Mouse (Mus musculus) kidney, adult 2 months (tissue): ENCODE measurements around the gene Plb1. TPM values are rescaled to one million over a fixed set of nuclear protein-coding genes. Genes with fewer than 3 reads are reported as not detected.

ENCODE experiments used
- DNase-seq: peaks from one replicate; pipeline ENCODE4 v3.0.0; 2021
- H3K27ac ChIP-seq: fragments of 200-500 bp; 2 replicates; pipeline ENCODE4 v1.5.1; 2012; ENCODE audit warnings: low read depth, low read length, control low read depth, inconsistent platforms; ENCODE audit not compliant: insufficient read depth
- H3K27me3 ChIP-seq: fragments of 200-500 bp; replicated peaks from 2 replicates; pipeline ENCODE4 v1.6.1; 2012; ENCODE audit warnings: mild to moderate bottlenecking, moderate library complexity, low read length, inconsistent platforms; ENCODE audit not compliant: control insufficient read depth, insufficient read depth
- H3K36me3 ChIP-seq: fragments of 200-500 bp; 2 replicates; pipeline ENCODE4 v1.6.1; 2012; ENCODE audit warnings: mild to moderate bottlenecking, moderate library complexity, low read length, inconsistent platforms; ENCODE audit not compliant: control insufficient read depth, insufficient read depth
- H3K4me1 ChIP-seq: fragments of 200-500 bp; 2 replicates; pipeline ENCODE4 v1.6.1; 2011; ENCODE audit warnings: low read length; ENCODE audit not compliant: control insufficient read depth, insufficient read depth
- H3K4me3 ChIP-seq: fragments of 200-500 bp; 2 replicates; pipeline ENCODE4 v1.5.1; 2011; ENCODE audit warnings: mild to moderate bottlenecking, low read depth, low read length, control low read depth; ENCODE audit not compliant: insufficient read depth
- CTCF ChIP-seq: fragments of 200-500 bp; conservative IDR thresholded peaks from 2 replicates; pipeline ENCODE4 v1.5.1; 2011; ENCODE audit warnings: low read depth, mild to moderate bottlenecking, control low read depth, low read length, moderate library complexity, mixed read lengths; ENCODE audit not compliant: insufficient read depth, insufficient read length
- POLR2A ChIP-seq: fragments of 200-500 bp; IDR thresholded peaks from one replicate; pipeline ENCODE4 v1.6.1; 2011; ENCODE audit warnings: low read depth, low read length, control low read depth
- WGBS: fragments of 180-500 bp; shearing (Covaris S2); methylation state at CpG from one replicate; pipeline ENCODE4 v1.1.7; 2018; 5-methylcytosine and 5-hydroxymethylcytosine counted together
- polyA plus RNA-seq: library from polyadenylated mRNA; depleted of rRNA; stranded (reverse); fragments of >200 nt; gene quantifications from 2 replicates; pipeline ENCODE4 v1.2.3, GENCODE M21; 2012

Gene Plb1
- polyA plus RNA-seq, 1 experiment = 0.02 TPM

DNA sequence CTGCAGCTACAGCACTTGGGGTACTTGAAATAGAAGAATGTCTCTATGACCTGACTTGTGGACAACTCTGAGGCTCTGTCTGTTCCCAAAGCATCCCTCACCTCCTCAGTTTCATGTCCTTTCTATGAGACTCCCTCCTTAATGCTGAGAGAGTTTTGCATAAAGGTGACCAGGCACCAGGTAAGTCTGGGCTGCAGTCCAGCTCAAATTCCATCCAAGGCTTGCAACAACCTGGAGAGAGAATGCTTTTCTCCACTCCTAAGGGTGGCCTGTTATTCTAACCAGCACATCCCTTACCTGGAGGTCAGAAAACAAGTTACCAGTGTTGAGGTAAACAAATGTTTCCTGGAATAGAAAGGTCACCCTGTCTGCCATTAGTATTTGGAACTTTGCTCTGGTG is 159.8 kb downstream of the Plb1 start:
- H3K27me3 ChIP-seq = no peaks in the 10 kb centered on the region
- DNase-seq = peak; percentile 66
- TF ChIP-seq CTCF = no peak
- TF ChIP-seq POLR2A = no peak
- no peaks in the 10 kb centered on the region for H3K36me3 ChIP-seq
- no peaks in the 10 kb centered on the region for H3K4me1 ChIP-seq
- peak overlapping the region; percentile 61; the same call in 1 of the 2 replicates for H3K27ac ChIP-seq
- H3K4me3 ChIP-seq = no peak overlapping the region

DNA sequence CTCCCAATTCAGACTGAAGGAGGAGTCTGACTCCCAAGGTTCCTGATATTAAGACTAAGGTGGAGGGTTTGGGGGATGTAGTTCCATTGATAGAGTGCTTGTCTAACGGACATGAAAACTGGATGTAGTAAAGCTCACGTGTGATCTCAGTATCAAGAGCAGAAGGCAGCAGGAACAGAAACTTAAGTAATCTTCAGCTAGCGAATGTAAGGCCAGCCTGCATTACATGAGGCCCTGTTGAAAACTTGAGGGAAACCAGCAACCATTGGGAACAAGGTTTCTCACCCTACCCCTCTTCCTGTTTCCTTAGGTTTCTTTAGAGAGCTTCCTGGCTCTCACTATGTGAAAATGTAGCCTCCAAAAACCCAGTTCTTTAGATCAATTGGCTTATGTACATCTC is 162.1 kb downstream of the Plb1 start:
- WGBS = 97% methylated on average over 3 of the region's 3 CpGs
- DNase-seq = no peak
- no peak overlapping the region for H3K4me3 ChIP-seq
- H3K36me3 ChIP-seq = no peaks in the 10 kb centered on the region
- no peak for TF ChIP-seq POLR2A
- no peak for TF ChIP-seq CTCF
- no peaks in the 10 kb centered on the region for H3K27me3 ChIP-seq
- no peak overlapping the region for H3K27ac ChIP-seq
- no peaks in the 10 kb centered on the region for H3K4me1 ChIP-seq

DNA sequence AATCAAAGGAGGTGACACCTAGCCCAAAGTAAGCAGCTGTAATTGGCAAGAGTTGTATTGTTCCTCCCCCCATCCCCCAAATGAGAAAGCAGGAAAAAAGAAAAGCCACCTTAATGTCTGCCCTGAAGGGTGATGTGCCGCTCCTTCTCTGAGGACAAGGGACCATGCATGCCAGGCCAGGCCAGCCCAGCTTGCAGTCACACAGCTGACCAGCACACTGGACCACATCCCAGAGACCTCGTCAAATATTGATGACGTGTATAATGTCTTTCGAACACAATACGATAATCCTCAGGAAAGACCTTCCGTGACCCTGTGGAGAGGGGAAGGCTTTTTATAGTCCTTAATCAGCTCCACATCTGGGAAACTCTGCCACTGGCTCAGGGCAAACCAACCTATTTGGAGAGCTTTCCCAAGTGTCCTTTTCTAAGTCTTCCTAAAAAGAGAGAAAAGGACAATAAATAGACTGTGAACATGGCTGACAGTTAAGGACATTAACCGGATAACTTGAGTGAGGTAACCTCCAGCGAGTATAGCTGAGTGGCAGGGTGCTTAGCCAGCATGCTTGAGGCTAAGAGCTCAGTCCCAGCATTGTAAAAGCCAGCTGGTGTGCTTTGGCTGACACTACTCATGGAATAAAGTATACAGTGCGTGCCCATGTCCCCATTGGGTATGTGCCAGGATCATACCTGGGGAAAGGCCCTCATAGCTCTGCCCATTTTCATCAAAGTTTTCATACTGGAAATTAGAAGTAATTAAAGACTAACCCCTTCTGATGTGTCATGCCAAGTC is 162.8 kb downstream of the Plb1 start:
- peak; percentile 23 for DNase-seq
- Histone ChIP-seq H3K4me3 (no peak overlapping the region), H3K27ac (no peak overlapping the region), H3K36me3 (no peaks in the 10 kb centered on the region), H3K27me3 (no peaks in the 10 kb centered on the region), H3K4me1 (no peaks in the 10 kb centered on the region)
- no peak for TF ChIP-seq CTCF
- 60% methylated on average over 9 of the region's 9 CpGs for WGBS

DNA sequence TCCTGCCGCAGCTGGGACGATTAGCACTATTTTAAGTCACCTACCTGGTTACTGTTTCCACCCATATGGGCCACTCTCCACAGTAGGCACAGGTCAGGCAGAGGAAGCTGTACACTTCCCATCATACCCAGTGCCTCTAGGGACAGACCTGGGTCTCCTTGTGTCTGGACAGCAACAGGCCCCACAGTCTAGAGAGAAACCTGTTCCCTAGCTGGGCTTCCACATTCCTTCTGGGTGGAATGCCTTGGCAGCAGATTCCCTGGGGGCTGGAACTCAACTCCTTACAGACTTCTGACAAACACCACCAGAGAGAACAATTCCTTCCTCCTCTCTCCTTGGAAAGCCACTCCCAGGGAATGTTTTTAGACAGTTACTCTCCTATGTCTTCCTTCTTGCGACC is 165.2 kb downstream of the Plb1 start:
- Histone ChIP-seq H3K27ac (no peak overlapping the region), H3K4me1 (no peaks in the 10 kb centered on the region), H3K4me3 (no peak overlapping the region), H3K27me3 (no peaks in the 10 kb centered on the region), H3K36me3 (no peaks in the 10 kb centered on the region)
- WGBS = 61% methylated on average over 3 of the region's 3 CpGs
- TF ChIP-seq CTCF = no peak
- no peak for TF ChIP-seq POLR2A
- peak; percentile 24 for DNase-seq

DNA sequence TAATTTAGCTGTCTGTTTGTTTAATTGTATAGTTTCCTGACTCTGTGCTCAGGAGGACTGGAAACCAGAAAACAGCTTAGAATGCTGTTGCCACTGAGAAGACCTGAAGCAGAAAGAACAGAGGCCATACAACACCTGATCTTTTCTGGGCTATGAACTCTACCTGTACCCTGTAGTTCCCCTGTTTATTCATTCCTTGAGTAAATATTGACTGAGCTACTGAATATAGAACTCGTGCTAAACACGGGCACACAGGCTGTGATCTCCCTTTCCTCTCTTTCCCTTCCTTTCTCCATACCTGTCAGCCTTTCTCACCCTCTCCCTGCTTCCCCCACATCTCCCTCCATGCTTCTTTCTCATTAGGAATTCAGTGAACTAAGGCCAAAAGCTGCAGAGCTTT is 168.4 kb downstream of the Plb1 start:
- TF ChIP-seq CTCF (no peak), POLR2A (no peak)
- no peak overlapping the region for H3K27ac ChIP-seq
- no peaks in the 10 kb centered on the region for H3K27me3 ChIP-seq
- WGBS = 60% methylated on average over 2 of the region's 2 CpGs
- H3K4me3 ChIP-seq = no peak overlapping the region
- no peak for DNase-seq
- no peaks in the 10 kb centered on the region for H3K36me3 ChIP-seq
- no peaks in the 10 kb centered on the region for H3K4me1 ChIP-seq

DNA sequence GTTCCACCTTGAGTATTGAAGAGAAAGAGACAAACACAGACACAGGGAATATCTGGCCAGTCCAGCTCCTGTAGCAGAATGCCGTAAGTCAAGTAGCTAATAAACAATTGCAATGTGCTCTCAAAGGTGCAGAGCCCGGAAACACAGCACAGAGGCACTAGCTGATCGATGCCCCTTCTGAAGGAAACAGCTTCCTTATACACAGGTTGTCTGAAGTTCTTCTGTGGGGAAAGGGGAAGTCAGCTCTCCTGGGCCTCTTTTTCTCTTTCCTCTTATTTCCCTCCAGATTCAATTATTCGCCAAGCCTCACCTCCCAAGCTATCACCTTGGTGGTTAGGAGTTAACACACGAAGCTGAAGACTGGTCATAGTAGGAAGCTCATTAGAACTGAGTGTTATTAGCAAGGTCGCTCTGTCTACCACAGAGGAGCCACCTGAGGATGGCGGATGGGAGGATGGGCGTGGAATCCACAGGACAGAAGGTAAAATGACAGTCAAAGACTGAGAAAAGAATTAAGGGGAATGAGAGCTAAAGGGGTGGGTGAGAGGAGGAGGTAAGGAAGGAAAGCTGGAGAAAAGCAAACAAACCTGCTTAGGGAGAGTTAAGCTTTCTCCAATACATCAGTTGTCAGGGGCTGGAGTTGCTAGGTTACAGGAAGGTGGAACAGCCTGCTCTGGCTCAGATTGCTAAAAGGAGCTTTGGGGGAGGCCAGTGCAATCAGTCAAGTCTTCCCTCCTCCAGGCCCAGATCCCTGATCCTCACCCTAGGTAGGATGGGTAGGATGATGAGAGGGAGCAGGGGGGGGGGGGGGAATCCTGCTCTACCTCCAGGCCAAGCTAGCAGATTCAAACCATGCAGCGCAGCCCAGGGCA is 170.8 kb downstream of the Plb1 start:
- Histone ChIP-seq H3K4me3 (no peak overlapping the region), H3K4me1 (no peaks in the 10 kb centered on the region), H3K36me3 (no peaks in the 10 kb centered on the region), H3K27me3 (no peaks in the 10 kb centered on the region), H3K27ac (no peak overlapping the region)
- 74% methylated on average over 9 of the region's 9 CpGs for WGBS
- TF ChIP-seq POLR2A = no peak
- DNase-seq = no peak

DNA sequence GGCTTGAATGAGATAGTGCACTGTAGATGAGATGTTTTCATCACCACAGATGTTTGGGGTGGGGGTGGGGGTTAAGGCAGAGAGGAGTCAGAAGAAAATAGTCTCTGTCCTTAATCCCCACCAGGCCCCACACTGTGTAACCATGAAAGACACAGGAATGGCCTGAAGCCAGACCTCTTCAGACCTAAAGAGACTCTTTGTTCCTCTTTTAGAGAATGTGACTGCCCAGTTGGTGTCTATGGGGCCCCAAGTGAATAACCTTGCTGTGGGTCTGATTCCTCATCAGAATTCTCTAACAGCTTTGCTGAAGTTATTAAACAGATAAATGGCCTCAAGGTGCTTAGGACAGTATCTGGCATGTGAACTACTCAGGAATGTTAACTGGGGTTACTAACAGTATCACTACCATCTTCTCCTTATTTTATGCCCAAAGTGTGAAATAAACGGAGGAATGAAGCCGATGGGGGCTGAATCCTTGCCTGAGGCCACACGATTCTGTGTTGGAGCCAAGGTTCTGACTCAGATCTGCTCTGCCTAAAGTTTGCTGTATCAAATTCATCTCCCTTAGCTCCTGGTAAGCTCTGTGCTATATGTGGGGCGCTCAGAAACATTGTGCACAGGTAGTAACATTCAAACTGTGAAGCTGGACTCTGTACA is 172.8 kb downstream of the Plb1 start:
- no peak for TF ChIP-seq POLR2A
- TF ChIP-seq CTCF = no peak
- DNase-seq = no peak
- 72% methylated on average over 4 of the region's 4 CpGs for WGBS
- Histone ChIP-seq H3K27me3 (no peaks in the 10 kb centered on the region), H3K36me3 (no peaks in the 10 kb centered on the region), H3K4me3 (no peak overlapping the region), H3K4me1 (no peaks in the 10 kb centered on the region), H3K27ac (no peak overlapping the region)
